Mouse (Mus musculus) lung, postnatal 14 days (tissue): ENCODE data around the gene 2310033P09Rik.
"Not testable (repeated sequence)": the region's sequence is repeated elsewhere in the genome, so short reads cannot be mapped to it uniquely, and the experiment has no call there.

Source experiments
- DNase-seq: peaks from one replicate; pipeline ENCODE4 v3.0.0; 2021

2310033P09Rik gene

DNA sequence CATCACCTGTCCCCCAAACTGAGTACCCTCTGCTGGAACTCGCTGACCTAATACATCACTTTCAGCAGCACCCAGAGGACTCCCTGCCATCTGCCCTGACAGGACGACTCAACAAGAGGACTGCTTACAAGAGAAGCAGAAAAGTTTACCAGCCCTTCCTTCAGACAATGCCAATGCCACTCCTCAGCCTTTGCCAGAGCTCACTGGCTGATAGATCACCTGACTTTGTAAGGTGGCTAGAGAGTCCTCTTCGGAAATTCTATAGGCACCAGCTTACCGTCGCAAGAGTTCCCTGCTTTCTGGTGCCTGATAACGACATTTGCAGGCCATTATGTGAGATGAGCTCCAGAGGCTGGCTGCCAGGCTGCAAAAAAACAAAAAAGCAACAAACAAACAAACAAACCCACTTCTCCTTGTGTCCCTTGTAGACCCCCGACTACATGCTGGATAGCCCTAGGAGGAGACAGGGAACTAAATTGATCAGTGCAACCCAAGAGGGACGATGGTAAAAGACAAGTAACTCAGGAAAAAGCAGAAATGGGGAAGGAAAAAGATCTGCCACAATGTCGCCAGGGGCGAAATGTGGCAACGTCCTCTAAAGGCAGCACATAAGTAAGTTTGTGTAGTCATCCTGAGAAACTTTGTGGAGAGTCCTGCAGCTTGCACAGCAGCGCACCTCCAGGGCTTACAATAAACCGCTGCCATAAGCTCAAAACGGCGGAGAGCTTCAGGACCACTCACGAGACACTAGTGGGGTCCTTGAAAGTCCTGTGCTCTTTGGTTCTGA, 6.7 kb upstream of the 2310033P09Rik start:
- no peak for DNase-seq

DNA sequence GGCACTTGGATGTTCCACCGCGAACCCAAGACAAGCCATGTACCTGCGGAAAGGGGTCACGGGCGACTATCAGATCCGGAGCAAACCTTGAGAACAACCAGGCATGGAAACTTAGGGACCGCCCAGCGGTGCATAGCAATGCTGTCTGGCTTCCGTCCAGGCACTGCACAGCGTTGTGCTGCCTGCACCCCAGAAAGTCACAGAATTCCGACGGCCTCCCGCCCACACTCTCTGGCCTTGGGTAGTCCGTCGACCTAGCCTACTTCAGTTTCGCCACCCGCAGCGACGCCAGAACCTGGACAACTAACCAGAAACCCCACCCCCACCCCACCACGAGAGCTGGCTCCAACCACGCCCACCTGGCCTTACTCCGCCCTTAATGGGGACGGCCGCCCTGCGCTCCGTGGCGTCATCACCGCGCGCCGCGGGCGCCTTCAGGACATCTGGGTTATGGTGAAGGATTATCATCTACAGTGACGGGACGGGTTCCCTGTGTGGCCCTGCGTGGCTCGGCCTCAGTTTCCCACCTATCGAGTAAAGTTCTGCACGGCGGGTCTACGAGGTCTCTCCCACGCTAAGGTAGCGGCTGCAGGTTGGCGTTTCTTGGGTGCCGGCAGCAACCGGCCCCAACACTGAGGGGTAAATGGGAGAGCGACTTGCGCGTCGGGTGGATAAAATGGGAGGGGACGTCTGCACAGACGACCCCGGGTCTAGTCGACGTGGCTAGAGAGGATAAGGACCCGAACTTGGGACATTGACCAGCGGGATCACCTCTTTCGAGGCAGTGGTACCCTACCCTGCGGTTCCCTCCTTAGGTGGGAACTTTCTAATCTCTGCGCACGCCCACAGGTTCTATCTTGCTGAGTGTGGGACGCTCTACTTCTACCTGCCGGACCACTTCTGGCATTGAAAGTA, 5.8 kb upstream of the 2310033P09Rik start, which contains the start of gene Mrpl55:
TSS of gene Mrpl55 (plus strand) at position 406 of the 915 bp plus-strand sequence.
- DNase-seq, result peak; percentile 96

DNA sequence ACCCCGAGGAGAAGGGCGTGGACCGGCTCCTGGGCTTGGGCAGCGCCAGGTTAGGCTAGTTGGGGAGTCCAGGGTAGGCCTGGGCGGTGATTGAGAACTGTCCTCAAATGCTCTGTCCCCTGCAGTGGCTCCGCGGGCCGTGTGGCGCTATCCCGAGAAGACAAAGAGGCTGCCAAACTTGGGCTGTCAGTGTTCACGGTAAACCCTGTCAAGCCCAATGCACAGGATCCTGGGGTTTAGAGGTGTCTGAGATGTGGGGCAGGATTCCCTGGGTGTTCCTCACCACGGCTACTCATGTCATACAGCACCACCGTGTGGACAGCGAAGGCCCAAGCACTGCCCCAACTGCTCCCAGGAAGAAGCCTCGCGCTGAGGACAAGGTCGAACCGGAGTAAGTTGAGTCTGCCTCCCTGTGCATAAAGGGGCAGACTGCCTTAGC, 901 bp downstream of the 2310033P09Rik start:
- DNase-seq, result peak; percentile 71

DNA sequence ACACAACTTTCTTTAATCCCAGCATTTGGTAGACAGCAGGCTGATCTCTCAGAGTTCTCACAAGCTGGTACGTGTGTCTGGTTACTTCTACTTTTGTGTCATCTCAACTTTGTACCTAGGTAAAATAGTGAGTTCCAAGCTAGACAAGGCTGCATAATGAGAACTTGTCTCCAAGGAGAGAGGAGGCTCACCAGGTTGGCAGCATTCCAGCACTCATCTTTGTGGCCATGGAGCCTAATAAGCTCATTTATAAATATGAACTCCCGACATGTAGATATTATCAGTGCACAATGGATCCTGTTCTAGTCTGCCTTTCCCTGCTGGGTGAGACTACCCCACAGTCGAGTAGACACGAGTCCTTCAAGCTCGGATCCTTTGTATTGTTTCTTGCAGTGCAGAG, 1.5 kb downstream of the 2310033P09Rik start:
- no peak for DNase-seq

DNA sequence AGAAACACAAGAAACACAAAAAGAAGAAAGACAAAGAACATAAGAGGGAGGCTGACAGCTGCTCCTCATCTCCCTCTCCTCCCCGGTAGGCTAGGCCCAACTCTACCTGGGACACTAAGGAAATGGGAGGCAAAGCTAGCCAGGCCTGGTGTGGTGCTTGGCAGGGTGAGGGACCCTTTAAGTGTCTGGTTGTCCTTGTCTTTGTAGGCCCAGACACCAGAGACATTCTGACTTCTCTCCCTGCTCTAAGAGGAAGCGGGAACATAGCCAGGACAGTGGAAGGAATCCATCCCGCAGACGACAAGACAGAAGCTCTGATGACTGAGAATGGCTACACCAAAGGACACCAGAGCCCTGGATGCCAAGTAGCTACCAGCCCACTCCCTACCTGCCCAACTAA, 1.9 kb downstream of the 2310033P09Rik start:
- DNase-seq, result no peak

DNA sequence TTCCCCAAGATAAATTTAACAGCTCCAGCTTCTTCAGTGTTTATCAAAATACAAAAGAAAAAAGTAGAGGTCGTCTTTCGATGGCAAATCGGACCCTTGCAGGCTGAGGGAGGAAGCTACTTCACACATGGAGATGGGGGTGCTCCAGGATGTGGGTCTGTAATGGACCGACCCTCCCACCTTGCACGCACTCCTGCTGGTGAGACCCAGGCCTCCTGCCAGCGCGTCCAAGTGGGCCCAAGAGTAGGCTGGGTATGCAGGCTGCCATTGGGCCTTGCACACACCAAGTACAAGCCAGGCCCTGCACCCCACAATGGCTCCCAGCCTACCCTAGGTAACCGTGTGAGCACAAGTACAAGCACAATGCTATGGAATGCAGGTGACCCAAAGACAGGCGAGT, 3.4 kb downstream of the 2310033P09Rik start:
- DNase-seq, result not testable (repeated sequence)

DNA sequence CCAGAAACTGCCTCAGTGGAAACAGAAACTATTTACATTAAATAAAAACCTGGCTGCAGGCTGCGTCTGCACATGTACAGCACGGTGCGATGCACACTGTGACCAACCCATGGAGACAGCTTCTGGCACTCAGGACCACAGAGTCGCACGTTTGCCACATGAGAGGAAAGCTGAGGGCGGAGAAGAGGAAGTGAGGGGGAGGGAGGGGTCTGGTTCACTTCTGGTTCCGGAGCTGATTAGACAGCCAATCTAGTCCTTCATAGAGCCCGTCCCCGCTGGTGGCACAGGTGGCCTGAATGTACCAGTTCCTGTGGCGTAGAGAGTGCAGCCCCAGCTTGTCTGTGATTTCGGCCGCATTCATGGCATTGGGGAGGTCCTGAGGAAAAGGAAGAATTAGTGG, 4.2 kb downstream of the 2310033P09Rik start:
- DNase-seq, result not testable (repeated sequence)

DNA sequence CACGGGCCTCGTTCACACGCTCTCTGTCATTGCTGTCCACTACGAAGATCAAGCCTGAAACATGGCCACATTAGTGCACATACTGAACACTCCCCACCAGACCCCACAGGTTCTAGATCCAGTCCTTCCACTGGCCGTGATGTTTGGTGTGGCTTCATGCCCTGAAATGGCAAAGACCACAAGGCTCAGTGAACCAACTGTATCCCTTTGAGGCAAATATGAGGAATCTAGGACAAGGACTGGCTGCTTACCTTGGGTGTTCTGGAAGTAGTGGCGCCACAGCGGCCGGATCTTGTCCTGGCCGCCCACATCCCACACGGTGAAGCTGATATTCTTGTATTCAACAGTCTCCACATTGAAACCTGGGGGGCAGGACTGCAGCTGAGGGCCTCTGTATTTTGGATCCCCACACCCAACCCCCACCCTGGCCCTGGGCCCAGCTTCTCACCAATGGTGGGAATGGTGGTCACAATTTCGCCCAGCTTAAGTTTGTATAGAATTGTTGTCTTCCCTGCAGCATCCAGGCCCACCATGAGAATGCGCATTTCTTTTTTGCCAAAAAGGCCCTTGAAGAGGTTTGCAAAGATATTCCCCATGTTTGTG, 4.9 kb downstream of the 2310033P09Rik start:
- no peak for DNase-seq

DNA sequence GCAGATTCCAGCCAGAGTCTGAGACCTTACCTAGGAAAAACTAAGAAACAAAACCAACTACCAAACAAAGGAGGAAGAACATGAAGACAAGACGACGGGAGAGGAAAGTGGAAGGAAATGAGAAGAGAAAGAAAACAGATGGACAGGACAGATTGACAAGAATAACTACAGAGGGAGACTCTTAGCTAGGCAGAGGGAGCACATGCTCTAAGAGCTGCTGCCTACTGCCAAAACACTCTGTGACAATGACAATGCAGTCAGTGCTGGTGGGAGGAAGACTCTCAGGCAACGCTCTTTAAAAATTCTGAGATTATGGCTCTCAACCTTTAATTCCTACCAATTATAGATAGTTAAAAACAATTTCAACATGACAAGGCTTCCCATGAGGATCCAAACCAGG, 8.8 kb downstream of the 2310033P09Rik start:
- DNase-seq, result no peak

DNA sequence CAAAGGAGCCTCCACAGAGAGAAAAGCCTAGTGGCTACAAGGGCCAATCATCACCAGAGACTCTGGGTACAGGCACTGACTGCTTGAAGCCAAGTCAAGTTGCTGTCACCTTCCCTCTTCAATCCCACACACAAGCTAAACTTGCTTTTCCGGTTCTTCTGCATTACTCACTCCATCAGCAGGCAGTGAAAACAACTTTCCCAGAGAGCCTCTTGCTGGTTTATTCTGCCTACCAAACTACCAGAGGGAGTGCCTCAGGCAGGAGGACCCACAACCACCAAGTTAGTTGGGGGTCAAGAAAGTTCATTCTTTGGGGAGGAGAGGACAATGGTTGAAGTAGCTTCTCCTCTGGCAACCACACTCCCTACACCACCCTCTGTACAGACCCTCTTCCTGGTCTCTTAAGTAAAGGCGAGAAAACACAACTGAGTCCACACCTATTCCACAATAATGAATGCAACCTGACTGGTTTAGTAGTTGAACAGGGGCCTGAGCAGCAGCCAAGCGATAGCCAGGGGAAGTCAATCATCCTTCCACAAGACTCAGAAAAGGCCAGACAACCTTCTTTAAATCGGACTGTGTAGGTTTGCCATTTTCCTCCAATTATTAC, 10.4 kb downstream of the 2310033P09Rik start:
- peak; percentile 36 for DNase-seq

DNA sequence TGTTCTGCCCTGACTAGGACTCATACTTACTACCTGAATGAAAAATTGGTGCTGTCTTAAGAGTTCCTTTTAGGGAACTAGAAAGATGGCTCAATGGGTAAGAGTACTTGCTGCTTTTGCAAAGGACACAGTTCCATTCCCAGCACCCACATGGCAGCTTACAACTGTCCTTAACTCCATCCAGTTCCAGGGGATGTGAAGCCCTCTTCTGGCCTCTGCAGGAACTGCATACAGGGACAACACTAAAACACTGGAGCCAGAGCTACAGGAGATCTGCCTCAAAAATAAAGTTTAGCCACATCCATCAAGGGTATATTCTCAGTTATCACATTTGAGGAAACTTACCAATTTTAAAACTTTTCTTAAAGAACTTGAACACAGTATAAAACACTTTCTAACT, 10.9 kb downstream of the 2310033P09Rik start:
- DNase-seq, result peak; percentile 53

DNA sequence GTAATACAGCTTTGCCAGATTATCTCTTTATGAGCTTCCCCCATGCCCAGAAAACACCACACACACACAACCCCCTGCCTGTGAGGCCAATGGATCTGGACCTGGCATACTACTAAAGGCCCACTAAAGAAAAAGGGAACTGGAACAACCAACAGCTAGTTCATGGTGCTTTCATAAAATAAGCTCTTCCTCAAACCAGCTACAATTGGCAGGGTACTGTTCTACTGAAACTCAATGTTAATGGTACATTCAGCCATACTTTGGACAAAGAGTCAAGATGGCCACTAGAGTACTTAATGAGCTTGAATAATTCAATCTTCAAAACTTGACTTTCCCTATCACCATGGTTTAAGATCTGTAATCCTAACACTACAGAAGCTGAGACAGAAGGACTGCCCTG, 13.5 kb downstream of the 2310033P09Rik start:
- no peak for DNase-seq

DNA sequence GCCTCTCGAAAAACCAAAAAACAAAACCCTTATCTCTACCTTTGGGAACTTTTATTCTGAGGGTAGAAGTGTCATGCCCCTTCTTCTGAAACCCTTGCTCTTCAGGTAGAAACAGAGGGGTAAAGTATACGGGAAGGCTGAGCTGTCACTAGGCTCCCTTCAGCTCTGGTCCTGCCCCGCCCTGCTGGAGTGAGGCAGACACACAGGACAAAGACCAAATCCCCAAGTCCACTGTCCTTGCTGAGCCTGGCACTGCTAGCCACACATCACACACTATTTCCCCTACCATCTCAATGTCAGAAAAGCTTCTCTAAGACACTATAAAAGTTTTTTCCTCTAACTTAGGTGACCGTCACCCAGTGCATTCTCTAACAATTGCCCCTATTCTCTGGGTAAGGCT, 14.2 kb downstream of the 2310033P09Rik start:
- no peak for DNase-seq

DNA sequence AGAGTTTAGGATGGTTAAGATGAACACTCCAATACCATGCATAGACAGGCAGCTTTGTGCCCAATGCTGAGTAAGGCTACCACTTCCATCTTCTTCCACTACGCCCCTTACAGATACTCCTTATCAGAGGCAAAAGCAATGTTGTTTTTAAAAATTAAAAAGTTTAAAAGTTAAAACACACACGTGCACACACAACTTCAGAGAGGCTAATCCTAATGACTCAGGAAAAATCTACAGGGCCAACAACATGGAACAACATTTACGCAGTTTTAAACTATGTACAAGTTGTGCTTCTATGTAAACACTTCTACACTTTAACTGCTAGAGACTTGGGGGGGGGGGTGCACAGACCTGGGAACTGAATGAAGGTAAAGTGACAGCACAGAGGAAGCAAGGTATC, 15.9 kb downstream of the 2310033P09Rik start:
- DNase-seq, result no peak

DNA sequence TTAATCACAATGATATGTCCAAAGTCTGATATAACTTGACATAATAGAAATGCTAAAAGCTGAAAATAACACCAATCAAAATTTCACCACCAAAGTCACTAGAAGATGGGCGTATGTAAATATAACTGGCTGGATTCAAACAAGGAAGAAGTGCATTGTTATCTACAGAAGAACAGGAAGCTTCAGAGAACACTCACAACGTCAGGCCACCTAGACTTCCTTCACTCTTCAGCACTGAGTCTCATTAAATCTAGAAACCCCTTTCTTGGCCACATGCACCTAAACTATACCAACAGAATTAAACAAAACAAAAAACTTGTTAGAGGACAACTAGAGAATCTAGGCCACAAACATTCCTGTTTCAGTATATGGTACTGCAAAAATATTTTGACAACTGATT, 16.3 kb downstream of the 2310033P09Rik start:
- DNase-seq, result no peak

DNA sequence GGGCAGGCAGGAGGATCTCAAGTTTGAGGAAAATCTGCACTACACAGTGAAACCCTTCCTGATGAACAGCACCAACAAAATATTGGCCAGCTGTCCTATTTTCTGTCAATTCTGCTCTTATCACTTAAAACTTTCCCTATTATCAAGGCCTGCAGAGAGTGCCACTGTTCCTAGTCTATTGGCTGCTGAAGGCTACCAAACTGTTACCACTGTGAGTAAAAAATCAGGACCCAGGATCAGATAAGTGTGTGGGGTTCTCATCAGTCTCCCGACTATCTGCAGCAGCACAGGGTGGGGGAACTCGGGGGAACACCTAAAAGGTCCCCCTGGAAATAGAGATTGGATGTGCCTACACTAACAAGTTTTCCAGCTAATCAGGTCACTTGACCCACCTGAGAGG, 17.0 kb downstream of the 2310033P09Rik start:
- DNase-seq, result no peak

DNA sequence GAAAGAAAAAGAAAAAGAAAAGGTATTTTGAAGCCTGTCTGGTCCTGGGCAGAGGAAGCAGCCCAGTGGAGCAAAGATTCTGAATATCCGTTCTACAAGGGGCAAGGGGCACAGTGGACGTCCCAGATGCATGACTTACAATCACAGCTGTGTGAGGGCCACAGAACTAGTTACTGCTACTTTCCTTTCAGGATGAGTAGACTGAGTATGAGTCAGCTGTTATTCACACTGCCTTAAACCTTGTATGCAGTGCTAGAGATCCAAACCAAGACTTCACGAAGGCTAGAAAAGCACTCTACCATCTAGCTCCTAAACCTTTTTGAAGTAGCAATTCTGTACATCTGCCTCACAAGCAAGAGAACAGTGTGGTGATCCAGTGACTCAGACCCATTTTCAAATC, 18.1 kb downstream of the 2310033P09Rik start:
- DNase-seq, result no peak

DNA sequence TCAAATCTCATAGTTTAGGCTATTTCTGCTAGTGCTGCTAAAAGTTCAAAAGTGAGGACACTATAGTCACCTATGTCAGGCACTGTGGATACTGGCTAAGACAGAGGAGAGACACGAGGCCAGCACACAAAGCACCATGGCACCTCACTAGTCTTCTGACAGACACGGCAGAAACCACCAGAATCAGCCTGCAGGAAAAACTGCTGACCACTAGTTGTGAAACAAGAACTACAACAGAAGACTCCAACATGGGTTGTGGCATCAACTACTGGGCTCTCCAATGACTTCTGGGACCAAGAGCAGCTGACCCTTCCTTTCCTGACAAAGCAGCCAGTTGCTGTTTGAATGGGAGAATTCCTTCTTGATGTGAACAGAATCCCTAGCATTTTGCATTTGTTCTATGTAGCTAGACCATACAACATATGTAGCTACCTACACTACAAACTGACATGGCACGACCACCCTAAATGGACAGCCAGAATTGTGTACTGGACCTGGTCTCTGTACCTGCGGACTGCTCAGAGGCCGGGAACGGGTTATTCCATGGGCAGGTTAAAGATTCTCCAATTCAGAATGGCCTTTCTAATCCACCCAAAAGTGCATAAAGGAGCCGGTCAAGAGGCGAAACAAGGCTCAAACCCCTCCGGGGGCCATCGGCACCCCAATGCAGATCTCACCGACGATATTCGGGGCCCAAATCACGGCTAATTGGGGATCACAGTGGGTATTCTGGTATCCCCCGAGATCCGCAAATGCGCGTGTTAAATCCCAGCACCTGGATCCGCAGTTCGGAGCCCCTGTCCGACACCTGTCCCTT, 18.9 kb downstream of the 2310033P09Rik start:
- DNase-seq, result no peak

DNA sequence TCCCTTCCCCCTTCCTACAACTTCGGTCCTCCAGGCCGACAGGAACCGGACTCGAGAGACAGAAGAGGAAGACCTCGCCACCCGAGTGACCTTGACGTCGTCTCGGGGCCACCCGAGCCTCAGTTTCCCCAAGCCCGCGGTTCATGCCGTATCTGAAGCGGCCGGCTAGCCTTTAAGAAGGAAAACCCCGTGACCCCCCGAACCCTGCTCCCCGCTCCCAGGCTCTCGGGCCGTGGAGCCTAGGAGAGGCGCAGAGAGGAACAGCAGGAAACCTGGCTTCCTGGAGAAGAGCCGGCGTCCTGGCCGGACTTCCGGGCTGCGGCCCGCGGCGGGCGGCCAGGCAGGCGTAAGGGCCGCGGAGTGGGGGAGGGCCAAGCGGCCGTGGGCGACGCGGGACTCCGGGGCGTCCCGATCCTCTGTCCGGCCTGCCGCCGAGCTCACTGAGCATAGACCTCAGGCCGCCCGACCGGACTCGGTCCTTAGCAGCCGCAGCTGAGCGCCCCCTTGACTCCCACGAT, 19.5 kb downstream of the 2310033P09Rik start:
- DNase-seq, result no peak

DNA sequence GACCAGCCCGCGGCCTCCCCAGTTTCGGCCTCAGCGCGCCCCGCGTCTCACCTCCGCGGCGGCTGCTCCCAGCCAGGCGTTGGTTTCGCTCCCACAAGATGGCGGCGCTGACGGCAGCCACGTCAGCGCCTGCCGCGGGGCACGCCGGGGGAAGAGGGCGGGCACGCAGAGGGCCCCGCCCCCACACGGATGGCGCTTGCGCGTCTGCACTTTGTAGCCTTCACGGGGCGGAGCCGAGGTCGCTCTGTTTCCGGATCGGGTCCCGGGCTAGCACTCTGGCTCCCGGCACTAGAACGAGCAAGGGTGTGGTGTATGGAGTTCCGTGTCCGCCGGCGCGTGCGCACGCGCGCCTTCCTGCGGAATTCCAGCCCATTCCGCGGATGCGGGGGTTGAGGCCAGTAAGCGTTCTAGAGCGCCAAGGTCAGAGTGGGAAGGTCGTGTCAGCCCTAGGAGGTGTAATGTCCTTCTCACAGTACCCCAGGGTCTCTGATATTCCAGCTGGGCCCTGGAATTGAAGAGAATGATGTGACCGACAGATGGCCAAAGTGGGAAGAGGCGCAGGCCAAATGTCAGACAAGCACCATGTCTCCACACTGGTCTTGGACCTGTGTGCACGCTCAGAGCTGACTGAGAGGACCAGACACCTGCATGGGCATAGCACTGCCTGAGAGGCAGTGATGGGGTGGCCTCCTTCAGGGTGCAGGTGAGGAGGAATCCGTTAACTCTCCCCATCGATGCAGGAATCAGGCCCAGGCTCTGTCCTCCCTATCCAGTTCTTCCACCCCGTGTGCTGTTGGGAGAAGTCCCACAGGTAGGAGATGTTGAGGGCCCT, 20.2 kb downstream of the 2310033P09Rik start, which contains the start of gene Arf1:
TSS of gene Arf1 (minus strand) at position 149 of the 832 bp plus-strand sequence.
- peak; percentile 97 for DNase-seq
